27 mouse cellular contexts compared by ENCODE assay signal in genomic region chr10:37206986-37207385, GRCm38 (mm10).
"Had no signal": no experiment of that assay in that cellular context is flagged by ENCODE, and none has a peak within 500 bp of the region (broad histone marks: within the 10 kb centered on the region; RNA-seq: fewer than 3 reads in every experiment).

No protein-coding gene starts in this region.

- H3K27ac ChIP-seq: heart, adult 2 months; heart, embryonic 13.5 days; heart, embryonic 15.5 days; hindbrain, embryonic 13.5 days; hindbrain, embryonic 15.5 days; hindbrain, postnatal 0 days; kidney, embryonic 15.5 days; kidney, postnatal 0 days; limb, embryonic 13.5 days; limb, embryonic 15.5 days; liver, embryonic 13.5 days had no signal

- H3K4me2 ChIP-seq: heart, embryonic 11.5 days; heart, embryonic 13.5 days; heart, embryonic 15.5 days; hindbrain, embryonic 13.5 days; hindbrain, embryonic 15.5 days; kidney, embryonic 15.5 days; limb, embryonic 13.5 days; limb, embryonic 15.5 days; liver, embryonic 11.5 days; liver, embryonic 13.5 days had no signal

- H3K9ac ChIP-seq: heart, embryonic 13.5 days; heart, embryonic 15.5 days; hindbrain, embryonic 13.5 days; hindbrain, embryonic 15.5 days; kidney, embryonic 15.5 days; limb, embryonic 13.5 days; limb, embryonic 15.5 days; liver, embryonic 13.5 days had no signal

- H3K36me3 ChIP-seq: heart, embryonic 13.5 days; heart, embryonic 15.5 days; hindbrain, embryonic 13.5 days; hindbrain, embryonic 15.5 days; kidney, embryonic 15.5 days; limb, embryonic 13.5 days; limb, embryonic 15.5 days; liver, embryonic 13.5 days had no signal

- H3K4me1 ChIP-seq: heart, embryonic 13.5 days; heart, embryonic 15.5 days; hindbrain, embryonic 13.5 days; hindbrain, embryonic 15.5 days; kidney, embryonic 15.5 days; limb, embryonic 13.5 days; limb, embryonic 15.5 days; liver, embryonic 13.5 days had no signal

- H3K27me3 ChIP-seq: heart, embryonic 13.5 days; heart, embryonic 15.5 days; hindbrain, embryonic 13.5 days; hindbrain, embryonic 15.5 days; kidney, embryonic 15.5 days; limb, embryonic 13.5 days; limb, embryonic 15.5 days; liver, embryonic 13.5 days had no signal

- ATAC-seq: hindbrain, postnatal 0 days; intestine, embryonic 16.5 days had no signal

- H3K9me3 ChIP-seq: heart, embryonic 13.5 days; heart, embryonic 15.5 days; hindbrain, embryonic 13.5 days; hindbrain, embryonic 15.5 days; kidney, embryonic 15.5 days; limb, embryonic 13.5 days; limb, embryonic 15.5 days; liver, embryonic 13.5 days had no signal

- DNase-seq: gastrocnemius, postnatal 14 days; gastrocnemius, postnatal 36 days; heart, adult 11 months; heart, adult 2 months; heart, postnatal 14 days; heart, postnatal 36 days; kidney, adult 11 months; kidney, adult 2 months; kidney, adult 9 months; kidney, postnatal 14 days; kidney, postnatal 36 days; layer of hippocampus, adult 9-11 months; layer of hippocampus, postnatal 36 days; left cerebral cortex, postnatal 4 days; liver, embryonic 13.5 days had no signal

- H3K4me3 ChIP-seq: heart, adult 2 months; heart, embryonic 13.5 days; heart, embryonic 15.5 days; hindbrain, embryonic 13.5 days; hindbrain, embryonic 15.5 days; kidney, embryonic 15.5 days; limb, embryonic 13.5 days; limb, embryonic 15.5 days; liver, embryonic 13.5 days had no signal
